Mouse (Mus musculus): ENCODE data around the gene Snrnp48. TPM values are rescaled to one million over a fixed set of nuclear protein-coding genes. Genes with fewer than 3 reads are reported as not detected.
A peak's percentile ranks its signal among the peaks of the same experiment; 100 is the strongest.

The Snrnp48 gene
- 36.9 and 37.3 TPM in 2 replicates for polyA plus RNA-seq (2016; fragmentation: Nextera tagmentation; extraction: Ambion mirVana)

- H3K4me3 ChIP-seq: peak within 1 kb of the TSS; percentile 87
- no peaks in the 10 kb centered on the region for H3K27me3 ChIP-seq
- H3K36me3 ChIP-seq: no peaks in the 10 kb centered on the region
- peak within 1 kb of the TSS; percentile 61 for H3K4me2 ChIP-seq (replicated peaks)
- WGBS: under 1% methylated on average over 59 of the region's 59 CpGs
- peak within 1 kb of the TSS; percentile 90 for H3K27ac ChIP-seq
- peak; percentile 99 for ATAC-seq (ENCODE audit: low FRiP score)
- peak within 1 kb of the TSS; percentile 87 for H3K9ac ChIP-seq
- peaks cover 16% of the 10 kb centered on the region for H3K4me1 ChIP-seq
- H3K9me3 ChIP-seq (replicated peaks): no peaks in the 10 kb centered on the region
Measured at GRCm38 (mm10) chr13:38204702-38205482, at the start of gene Snrnp48. TSS of gene Snrnp48 (plus strand) at chr13:38204938.

GRCm38 (mm10) chr13:38155523-38155922 is 49.2 kb upstream of the Snrnp48 start:
- ATAC-seq (ENCODE audit: low FRiP score): no peak
- Histone ChIP-seq H3K4me1 (peaks cover 16% of the 10 kb centered on the region), H3K4me3 (no peak overlapping the region), H3K9ac (no peak overlapping the region), H3K27ac (no peak overlapping the region), H3K27me3 (peaks cover 75% of the 10 kb centered on the region), H3K4me2 (replicated peaks) (no peak overlapping the region), H3K9me3 (replicated peaks) (no peaks in the 10 kb centered on the region), H3K36me3 (no peaks in the 10 kb centered on the region)
- 3% methylated on average over 2 of the region's 2 CpGs for WGBS

DNA sequence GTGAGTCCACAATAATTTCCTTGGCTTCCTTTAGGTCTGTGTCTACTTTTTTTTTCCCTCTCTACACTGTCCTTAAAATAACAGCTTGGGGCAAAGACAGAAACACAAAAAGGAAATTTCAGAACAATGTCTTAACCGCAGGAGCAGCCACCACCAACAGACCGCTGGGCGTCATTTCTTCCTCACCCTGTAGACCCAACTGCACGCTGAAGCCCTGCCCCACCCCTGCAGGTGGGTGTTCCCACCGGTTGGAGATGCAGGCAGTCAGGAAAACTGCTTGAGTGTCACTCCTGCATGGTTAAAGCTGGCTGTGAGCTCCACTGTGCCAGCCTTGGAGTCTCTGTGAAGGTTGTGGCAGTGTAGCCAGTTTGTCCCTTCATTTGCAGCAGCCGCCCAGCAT is 47.1 kb upstream of the Snrnp48 start:
- Histone ChIP-seq H3K4me2 (replicated peaks) (no peak overlapping the region), H3K9ac (no peak overlapping the region), H3K27me3 (peaks cover 58% of the 10 kb centered on the region), H3K27ac (no peak overlapping the region), H3K4me3 (no peak overlapping the region), H3K4me1 (peaks cover 2% of the 10 kb centered on the region), H3K9me3 (replicated peaks) (no peaks in the 10 kb centered on the region), H3K36me3 (no peaks in the 10 kb centered on the region)
- WGBS: 17% methylated on average over 6 of the region's 6 CpGs
- no peak for ATAC-seq (ENCODE audit: low FRiP score)

- H3K9me3 ChIP-seq (replicated peaks): no peaks in the 10 kb centered on the region
- no peak for ATAC-seq (ENCODE audit: low FRiP score)
- 0 out of 2 replicates have a peak, but pooled peaks cover 2% of the 10 kb centered on the region for H3K4me1 ChIP-seq
- peaks cover 25% of the 10 kb centered on the region for H3K27me3 ChIP-seq
- no peak overlapping the region for H3K4me3 ChIP-seq
- H3K4me2 ChIP-seq (replicated peaks): no peak overlapping the region
- no peak overlapping the region for H3K9ac ChIP-seq
- 76% methylated on average over 2 of the region's 2 CpGs for WGBS
- H3K36me3 ChIP-seq: no peaks in the 10 kb centered on the region
- no peak overlapping the region for H3K27ac ChIP-seq
Measured at GRCm38 (mm10) chr13:38162002-38162401, 42.7 kb upstream of the Snrnp48 start.

DNA sequence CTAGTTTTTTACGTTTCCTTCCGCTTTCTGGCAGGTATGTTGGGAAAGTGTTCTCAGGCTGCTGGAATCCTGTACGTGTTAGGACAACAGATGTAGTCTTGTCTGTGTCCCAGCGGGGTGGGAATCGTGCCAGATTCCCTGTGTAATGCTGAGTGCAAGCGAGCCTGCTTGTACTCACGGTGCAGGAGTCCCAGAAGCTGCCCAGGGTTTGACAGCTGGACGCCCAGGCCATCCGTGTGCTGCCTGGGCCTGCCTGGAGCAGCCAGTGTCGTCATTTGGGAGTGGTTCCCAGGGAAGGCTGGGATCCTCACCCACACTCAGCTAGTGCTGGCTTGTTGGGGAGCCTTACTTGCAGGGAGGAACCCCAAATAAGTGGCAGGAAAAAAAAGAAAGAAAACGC is 42.1 kb upstream of the Snrnp48 start:
- no peak overlapping the region for H3K4me2 ChIP-seq (replicated peaks)
- no peak overlapping the region for H3K27ac ChIP-seq
- no peak overlapping the region for H3K4me3 ChIP-seq
- peaks cover 21% of the 10 kb centered on the region for H3K27me3 ChIP-seq
- ATAC-seq (ENCODE audit: low FRiP score): no peak
- no peak overlapping the region for H3K9ac ChIP-seq
- WGBS: 55% methylated on average over 11 of the region's 11 CpGs
- H3K4me1 ChIP-seq: 0 out of 2 replicates have a peak, but pooled peaks cover 2% of the 10 kb centered on the region
- no peaks in the 10 kb centered on the region for H3K9me3 ChIP-seq (replicated peaks)
- H3K36me3 ChIP-seq: no peaks in the 10 kb centered on the region

GRCm38 (mm10) chr13:38164932-38165331 is 39.8 kb upstream of the Snrnp48 start:
- Histone ChIP-seq H3K27me3 (0 out of 2 replicates have a peak, but pooled peaks cover 6% of the 10 kb centered on the region), H3K9me3 (replicated peaks) (no peaks in the 10 kb centered on the region), H3K36me3 (no peaks in the 10 kb centered on the region), H3K4me3 (no peak overlapping the region), H3K9ac (no peak overlapping the region), H3K27ac (no peak overlapping the region), H3K4me1 (0 out of 2 replicates have a peak, but pooled peaks cover 2% of the 10 kb centered on the region), H3K4me2 (replicated peaks) (no peak overlapping the region)
- WGBS: 94% methylated on average over 11 of the region's 11 CpGs
- ATAC-seq (ENCODE audit: low FRiP score): no peak

GRCm38 (mm10) chr13:38167056-38167455 is 37.7 kb upstream of the Snrnp48 start:
- H3K4me1 ChIP-seq: peaks cover 7% of the 10 kb centered on the region; the same call in 1 of the 2 replicates
- H3K4me2 ChIP-seq (replicated peaks): no peak overlapping the region
- no peak overlapping the region for H3K4me3 ChIP-seq
- H3K9ac ChIP-seq: no peak overlapping the region
- no peak for ATAC-seq (ENCODE audit: low FRiP score)
- no peak overlapping the region for H3K27ac ChIP-seq
- H3K9me3 ChIP-seq (replicated peaks): no peaks in the 10 kb centered on the region
- 90% methylated on average over 3 of the region's 3 CpGs for WGBS
- H3K27me3 ChIP-seq: 0 out of 2 replicates have a peak, but pooled peaks cover 3% of the 10 kb centered on the region
- H3K36me3 ChIP-seq: no peaks in the 10 kb centered on the region

DNA sequence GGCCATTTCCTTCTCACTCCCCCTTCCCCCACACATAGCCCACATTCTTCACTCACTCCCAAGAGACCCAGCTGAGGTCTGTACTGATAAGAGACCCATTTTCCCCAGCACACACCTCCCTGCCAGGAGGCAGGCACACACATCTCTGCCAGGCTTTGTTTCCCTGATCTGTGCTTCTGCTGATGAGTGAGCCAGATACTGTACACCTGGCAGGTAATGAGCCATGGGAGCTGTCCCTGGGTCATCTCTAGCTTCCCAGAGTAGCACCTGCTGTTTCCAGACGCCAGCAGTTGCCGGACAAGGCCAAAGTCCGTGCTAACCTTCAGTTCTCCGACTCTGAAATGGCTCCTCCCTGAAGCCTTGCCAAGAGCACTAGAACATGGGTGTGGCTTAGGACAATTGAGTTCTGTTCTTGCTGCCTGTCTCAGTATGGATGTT is 34.0 kb upstream of the Snrnp48 start:
- no peak for ATAC-seq (ENCODE audit: low FRiP score)

DNA sequence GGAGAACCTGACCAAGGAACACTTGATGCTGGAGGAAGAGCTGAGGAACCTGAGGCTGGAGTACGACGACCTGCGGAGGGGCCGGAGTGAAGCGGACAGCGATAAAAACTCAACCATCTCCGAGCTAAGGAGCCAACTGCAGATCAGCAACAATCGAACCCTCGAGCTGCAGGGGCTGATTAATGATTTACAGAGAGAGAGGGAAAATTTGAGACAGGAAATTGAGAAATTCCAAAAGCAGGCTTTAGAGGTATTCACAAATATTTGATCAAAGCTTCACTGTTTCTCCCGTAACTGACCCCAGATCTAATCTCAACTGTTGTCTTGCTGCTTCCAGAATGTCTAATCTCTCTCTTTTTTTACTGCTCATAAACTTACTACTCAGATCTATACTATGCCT is 11.3 kb upstream of the Snrnp48 start:
- Histone ChIP-seq H3K4me1 (no peaks in the 10 kb centered on the region), H3K9ac (no peak overlapping the region), H3K4me3 (no peak overlapping the region), H3K36me3 (no peaks in the 10 kb centered on the region), H3K4me2 (replicated peaks) (no peak overlapping the region), H3K27ac (no peak overlapping the region), H3K27me3 (no peaks in the 10 kb centered on the region), H3K9me3 (replicated peaks) (peaks cover 21% of the 10 kb centered on the region)
- 75% methylated on average over 10 of the region's 10 CpGs for WGBS
- ATAC-seq (ENCODE audit: low FRiP score): no peak

More for the DNA sequence above, 34.0 kb upstream of the Snrnp48 start:
- Histone ChIP-seq H3K27me3 (no peaks in the 10 kb centered on the region), H3K36me3 (no peaks in the 10 kb centered on the region), H3K27ac (no peak overlapping the region), H3K4me3 (no peak overlapping the region), H3K4me2 (replicated peaks) (no peak overlapping the region), H3K9ac (no peak overlapping the region), H3K9me3 (replicated peaks) (no peaks in the 10 kb centered on the region), H3K4me1 (peaks cover 5% of the 10 kb centered on the region; the same call in 1 of the 2 replicates)
- 57% methylated on average over 4 of the region's 4 CpGs for WGBS

DNA sequence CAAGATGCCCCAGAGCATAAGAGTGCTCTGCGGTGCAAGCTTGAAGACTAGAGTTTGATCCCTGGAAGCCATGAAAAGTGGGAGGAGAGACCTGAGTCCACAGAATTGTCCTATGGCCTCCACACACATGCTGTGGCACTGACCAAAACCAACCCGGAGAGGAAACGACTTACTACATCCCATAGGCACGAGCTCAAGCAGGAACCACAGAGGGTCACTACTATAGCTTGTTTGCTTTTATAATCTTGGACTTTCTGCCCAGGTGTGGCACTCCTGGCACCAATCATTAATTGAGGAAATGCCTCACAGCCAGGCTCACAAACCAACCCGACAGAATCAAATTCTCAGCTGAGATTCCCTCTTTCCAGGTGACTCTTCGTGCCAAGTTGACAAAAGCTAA is 3.3 kb upstream of the Snrnp48 start:
- H3K27me3 ChIP-seq: no peaks in the 10 kb centered on the region
- no peak overlapping the region for H3K4me2 ChIP-seq (replicated peaks)
- H3K9me3 ChIP-seq (replicated peaks): peaks cover 8% of the 10 kb centered on the region; the same call in 1 of the 2 replicates
- no peak overlapping the region for H3K4me3 ChIP-seq
- peaks cover 9% of the 10 kb centered on the region for H3K4me1 ChIP-seq
- ATAC-seq (ENCODE audit: low FRiP score): no peak
- no peak overlapping the region for H3K9ac ChIP-seq
- no peaks in the 10 kb centered on the region for H3K36me3 ChIP-seq
- no peak overlapping the region for H3K27ac ChIP-seq
- WGBS: 83% methylated on average over 6 of the region's 6 CpGs

- Histone ChIP-seq H3K9me3 (replicated peaks) (no peaks in the 10 kb centered on the region), H3K4me1 (peaks cover 16% of the 10 kb centered on the region), H3K36me3 (no peaks in the 10 kb centered on the region), H3K4me2 (replicated peaks) (peak overlapping the region; percentile 61), H3K27ac (no peak overlapping the region), H3K9ac (no peak overlapping the region), H3K4me3 (peak overlapping the region; percentile 87), H3K27me3 (no peaks in the 10 kb centered on the region)
- ATAC-seq (ENCODE audit: low FRiP score): no peak
- 49% methylated on average over 4 of the region's 4 CpGs for WGBS
Measured at GRCm38 (mm10) chr13:38204171-38204570, 567 bp upstream of the Snrnp48 start.

DNA sequence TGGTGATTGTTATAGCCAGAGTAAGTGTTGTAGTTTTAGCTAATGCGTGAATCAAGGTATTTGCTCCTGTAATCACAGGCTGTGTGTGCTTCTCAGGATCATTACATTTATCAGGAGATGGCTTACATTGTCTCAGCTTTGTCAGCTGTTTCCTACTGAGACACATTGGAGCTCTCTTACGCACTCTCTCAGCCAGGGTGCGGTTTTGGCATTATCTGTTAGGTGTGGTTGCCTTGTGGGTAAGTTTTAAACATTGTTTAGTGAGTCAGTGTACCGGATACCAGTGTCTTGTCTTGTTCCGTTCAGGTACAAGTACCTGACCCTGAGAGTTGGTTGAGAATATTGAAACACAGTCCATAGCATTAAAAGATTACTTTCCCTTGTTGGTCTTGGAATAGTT is 6.4 kb downstream of the Snrnp48 start:
- no peak overlapping the region for H3K4me3 ChIP-seq
- H3K27ac ChIP-seq: no peak overlapping the region
- no peak overlapping the region for H3K9ac ChIP-seq
- peaks cover 44% of the 10 kb centered on the region for H3K36me3 ChIP-seq
- WGBS: 98% methylated on average over 5 of the region's 5 CpGs
- no peaks in the 10 kb centered on the region for H3K9me3 ChIP-seq (replicated peaks)
- no peak overlapping the region for H3K4me2 ChIP-seq (replicated peaks)
- peaks cover 10% of the 10 kb centered on the region for H3K4me1 ChIP-seq
- no peaks in the 10 kb centered on the region for H3K27me3 ChIP-seq
- ATAC-seq (ENCODE audit: low FRiP score): no peak

- WGBS: 87% methylated on average over 3 of the region's 3 CpGs
- H3K9ac ChIP-seq: no peak overlapping the region
Measured at GRCm38 (mm10) chr13:38218686-38219085, 13.9 kb downstream of the Snrnp48 start.

More at GRCm38 (mm10) chr13:38218686-38219085, 13.9 kb downstream of the Snrnp48 start:
- Histone ChIP-seq H3K4me3 (no peak overlapping the region), H3K27me3 (no peaks in the 10 kb centered on the region), H3K4me1 (no peaks in the 10 kb centered on the region), H3K27ac (no peak overlapping the region), H3K9me3 (replicated peaks) (no peaks in the 10 kb centered on the region), H3K36me3 (peaks cover 82% of the 10 kb centered on the region), H3K4me2 (replicated peaks) (no peak overlapping the region)
- no peak for ATAC-seq (ENCODE audit: low FRiP score)

All from hindbrain, embryonic 12.5 days (tissue).